Mouse (Mus musculus) myocyte (in vitro differentiated cells): ENCODE data around the gene Wipf2. TPM values are rescaled to one million over a fixed set of nuclear protein-coding genes. Genes with fewer than 3 reads are reported as not detected.

Source experiments
- H3K27me3 ChIP-seq: one replicate; pipeline ENCODE4 v1.6.1; 2011; ENCODE audit not compliant: control insufficient read depth, insufficient read depth, insufficient read length
- H3K36me3 ChIP-seq: one replicate; pipeline ENCODE4 v1.6.1; 2011; ENCODE audit not compliant: control insufficient read depth, insufficient read depth
- H3K4me2 ChIP-seq: one replicate; pipeline ENCODE4 v1.6.1; 2011; ENCODE audit warnings: low read depth, control low read depth
- H3K4me3 ChIP-seq: one replicate; pipeline ENCODE4 v1.5.1; 2011; ENCODE audit warnings: mild to moderate bottlenecking, control low read depth, moderate library complexity
- H3K79me2 ChIP-seq: one replicate; pipeline ENCODE4 v1.6.1; 2011; ENCODE audit not compliant: control insufficient read depth, insufficient read depth
- H3ac ChIP-seq: one replicate; pipeline ENCODE4 v1.6.1; 2011; ENCODE audit not compliant: control insufficient read depth, insufficient read length
- CEBPB ChIP-seq: IDR thresholded peaks from 2 replicates; pipeline ENCODE4 v1.6.1; 2011; ENCODE audit warnings: mild to moderate bottlenecking, moderate library complexity; ENCODE audit not compliant: poor library complexity, insufficient read depth, severe bottlenecking
- E2F4 ChIP-seq: IDR thresholded peaks from one replicate; pipeline ENCODE4 v1.6.1; 2011; ENCODE audit warnings: mild to moderate bottlenecking, control low read depth, moderate library complexity; ENCODE audit not compliant: insufficient read depth
- MAX ChIP-seq: IDR thresholded peaks from one replicate; pipeline ENCODE4 v1.6.1; 2011; ENCODE audit warnings: low read depth, mild to moderate bottlenecking, control low read depth
- MYOD1 ChIP-seq, 3 experiments: IDR thresholded peaks; one replicate each; pipeline ENCODE4 v1.6.1; 2011; ENCODE audit warnings: control low read depth in 2 of 3, low read depth in 2 of 3, mild to moderate bottlenecking in 2 of 3, moderate library complexity in 1 of 3; ENCODE audit not compliant: insufficient read length in 2 of 3, control insufficient read depth in 1 of 3
- MYOG ChIP-seq, 3 experiments: IDR thresholded peaks; one replicate each; pipeline ENCODE4 v1.6.1; 2011; ENCODE audit warnings: control low read depth in 2 of 3, low read depth in 2 of 3, mild to moderate bottlenecking in 2 of 3; ENCODE audit not compliant: insufficient read length in 2 of 3, control insufficient read depth in 1 of 3, insufficient read depth in 1 of 3
- POLR2A ChIP-seq: IDR thresholded peaks from one replicate; pipeline ENCODE4 v1.6.1; 2011; ENCODE audit warnings: low read depth, mild to moderate bottlenecking, control low read depth, moderate library complexity; ENCODE audit not compliant: insufficient read length
- POLR2AphosphoS2 ChIP-seq: IDR thresholded peaks from one replicate; pipeline ENCODE4 v1.6.1; 2011; ENCODE audit warnings: low read depth, control low read depth; ENCODE audit not compliant: insufficient read length
- REST ChIP-seq: IDR thresholded peaks from one replicate; pipeline ENCODE4 v1.6.1; 2011; ENCODE audit warnings: mild to moderate bottlenecking, control low read depth, moderate library complexity; ENCODE audit not compliant: insufficient read depth, insufficient read length
- SRF ChIP-seq: IDR thresholded peaks from one replicate; pipeline ENCODE4 v1.6.1; 2011; ENCODE audit warnings: low read depth; ENCODE audit not compliant: control insufficient read depth, insufficient read length
- TCF12 ChIP-seq: IDR thresholded peaks from one replicate; pipeline ENCODE4 v1.6.1; 2011; ENCODE audit warnings: mild to moderate bottlenecking, control low read depth; ENCODE audit not compliant: poor library complexity, insufficient read depth, severe bottlenecking
- TCF3 ChIP-seq: IDR thresholded peaks from one replicate; pipeline ENCODE4 v1.6.1; 2011; ENCODE audit warnings: low read depth, control low read depth; ENCODE audit not compliant: insufficient read length
- USF1 ChIP-seq: IDR thresholded peaks from one replicate; pipeline ENCODE4 v1.6.1; 2011; ENCODE audit warnings: low read depth, mild to moderate bottlenecking, control low read depth, moderate library complexity
- polyA plus RNA-seq: library from polyadenylated mRNA; unstranded; fragments of >200 nt; fragmentation: generic; extraction: Trizol; gene quantifications from one replicate; pipeline ENCODE4 v1.2.1, GENCODE M21; 2012; ENCODE audit warnings: missing spikeins

Wipf2 gene
- polyA plus RNA-seq, 1 experiment = 5.3 TPM

- H3K27me3 ChIP-seq = no peaks in the 10 kb centered on the region
- TF ChIP-seq SRF = no peak
- no peak for TF ChIP-seq TCF3
- TF ChIP-seq POLR2AphosphoS2 = no peak
- TF ChIP-seq REST = no peak
- no peak for TF ChIP-seq TCF12
- no peak for TF ChIP-seq MAX
- TF ChIP-seq MYOD1 (IDR thresholded peaks at IDR 0.05; ENCODE audit: control insufficient read depth in 1 of 3, insufficient read length in 2 of 3, low read depth in 2 of 3) = no peak
- no peak for TF ChIP-seq POLR2A
- TF ChIP-seq E2F4 = no peak
- TF ChIP-seq CEBPB = no peak
- no peak for TF ChIP-seq MYOG (IDR thresholded peaks at IDR 0.05; ENCODE audit: control insufficient read depth in 1 of 3, insufficient read depth in 1 of 3, insufficient read length in 2 of 3, low read depth in 2 of 3)
Observed at GRCm38 (mm10) chr11:98837231-98837704, 26.2 kb upstream of the Wipf2 start.

GRCm38 (mm10) chr11:98837917-98838316 is 25.5 kb upstream of the Wipf2 start:
- H3K4me3 ChIP-seq = peak overlapping the region; percentile 18
- no peaks in the 10 kb centered on the region for H3K27me3 ChIP-seq
- peak overlapping the region; percentile 67 for H3ac ChIP-seq
- TF ChIP-seq MYOD1 (IDR thresholded peaks at IDR 0.05; ENCODE audit: control insufficient read depth in 1 of 3, insufficient read length in 2 of 3, low read depth in 2 of 3) (no peak), USF1 (no peak), POLR2AphosphoS2 (no peak), TCF3 (no peak), CEBPB (no peak), SRF (no peak), MYOG (IDR thresholded peaks at IDR 0.05; ENCODE audit: control insufficient read depth in 1 of 3, insufficient read depth in 1 of 3, insufficient read length in 2 of 3, low read depth in 2 of 3) (no peak), MAX (no peak), REST (no peak), E2F4 (no peak), TCF12 (no peak), POLR2A (no peak)
- H3K79me2 ChIP-seq = no peaks in the 10 kb centered on the region
- H3K36me3 ChIP-seq = peaks cover 5% of the 10 kb centered on the region
- peak overlapping the region; percentile 66 for H3K4me2 ChIP-seq

More at GRCm38 (mm10) chr11:98837231-98837704, 26.2 kb upstream of the Wipf2 start:
- Histone ChIP-seq H3ac (peak overlapping the region; percentile 67), H3K4me2 (peak overlapping the region; percentile 66), H3K79me2 (no peaks in the 10 kb centered on the region), H3K36me3 (peaks cover 11% of the 10 kb centered on the region), H3K4me3 (peak overlapping the region; percentile 18)

GRCm38 (mm10) chr11:98838512-98838911 is 24.9 kb upstream of the Wipf2 start:
- H3ac ChIP-seq = no peak overlapping the region
- no peak for TF ChIP-seq TCF3
- no peak for TF ChIP-seq MYOG (IDR thresholded peaks at IDR 0.05; ENCODE audit: control insufficient read depth in 1 of 3, insufficient read depth in 1 of 3, insufficient read length in 2 of 3, low read depth in 2 of 3)
- no peak for TF ChIP-seq TCF12
- H3K4me2 ChIP-seq = peak overlapping the region; percentile 66
- H3K27me3 ChIP-seq = no peaks in the 10 kb centered on the region
- no peaks in the 10 kb centered on the region for H3K79me2 ChIP-seq
- H3K36me3 ChIP-seq = no peaks in the 10 kb centered on the region
- no peak overlapping the region for H3K4me3 ChIP-seq

GRCm38 (mm10) chr11:98839402-98839801 is 24.0 kb upstream of the Wipf2 start:
- H3K79me2 ChIP-seq = no peaks in the 10 kb centered on the region
- TF ChIP-seq E2F4 = no peak
- no peak for TF ChIP-seq REST
- no peak for TF ChIP-seq POLR2A
- TF ChIP-seq MYOD1 (IDR thresholded peaks at IDR 0.05; ENCODE audit: control insufficient read depth in 1 of 3, insufficient read length in 2 of 3, low read depth in 2 of 3) = no peak
- no peak for TF ChIP-seq TCF3
- no peak for TF ChIP-seq CEBPB
- TF ChIP-seq SRF = no peak
- TF ChIP-seq MYOG (IDR thresholded peaks at IDR 0.05; ENCODE audit: control insufficient read depth in 1 of 3, insufficient read depth in 1 of 3, insufficient read length in 2 of 3, low read depth in 2 of 3) = no peak
- TF ChIP-seq TCF12 = no peak
- TF ChIP-seq POLR2AphosphoS2 = no peak
- no peak for TF ChIP-seq MAX
- TF ChIP-seq USF1 = no peak
- H3K27me3 ChIP-seq = no peaks in the 10 kb centered on the region
- no peak overlapping the region for H3ac ChIP-seq
- no peak overlapping the region for H3K4me3 ChIP-seq
- no peaks in the 10 kb centered on the region for H3K36me3 ChIP-seq
- peak overlapping the region; percentile 30 for H3K4me2 ChIP-seq

GRCm38 (mm10) chr11:98839897-98840296 is 23.5 kb upstream of the Wipf2 start:
- Histone ChIP-seq H3K4me2 (peak overlapping the region; percentile 30), H3K79me2 (no peaks in the 10 kb centered on the region), H3ac (no peak overlapping the region), H3K27me3 (no peaks in the 10 kb centered on the region), H3K4me3 (no peak overlapping the region), H3K36me3 (no peaks in the 10 kb centered on the region)
- TF ChIP-seq POLR2AphosphoS2 (no peak), USF1 (no peak), MYOD1 (IDR thresholded peaks at IDR 0.05; ENCODE audit: control insufficient read depth in 1 of 3, insufficient read length in 2 of 3, low read depth in 2 of 3) (peak in 2 of 3 experiments; percentile 93 to 98), MYOG (IDR thresholded peaks at IDR 0.05; ENCODE audit: control insufficient read depth in 1 of 3, insufficient read depth in 1 of 3, insufficient read length in 2 of 3, low read depth in 2 of 3) (peak in 2 of 3 experiments; percentile 93 to 96), SRF (no peak), MAX (no peak), POLR2A (no peak), TCF12 (peak; percentile 83), CEBPB (no peak), TCF3 (peak; percentile 96)
